Mouse (Mus musculus) forebrain, postnatal 0 days (tissue): ENCODE measurements around the gene Khdrbs2. TPM values are rescaled to one million over a fixed set of nuclear protein-coding genes. Genes with fewer than 3 reads are reported as not detected.

Source experiments
- ATAC-seq: fragments of 200-750 bp; cut with Nextera tagmentation; 2 replicates; pipeline ENCODE4 v1.8.0; 2017; ENCODE audit warnings: mild to moderate bottlenecking, moderate library complexity
- DNase-seq: peaks from one replicate; pipeline ENCODE4 v3.0.0-alpha.2; 2015
- H3K27ac ChIP-seq: fragments of 300-500 bp; sonication (generic); 2 replicates; pipeline ENCODE4 v1.5.1; 2014; ENCODE audit warnings: low read depth, mild to moderate bottlenecking, antibody characterized with exemption, low read length, moderate library complexity, mixed read lengths
- H3K27me3 ChIP-seq: fragments of 300-500 bp; sonication (generic); 2 replicates; pipeline ENCODE4 v1.6.1; 2014; ENCODE audit warnings: mild to moderate bottlenecking, low read length, mixed read lengths; ENCODE audit not compliant: insufficient read depth
- H3K36me3 ChIP-seq: fragments of 300-500 bp; sonication (generic); 2 replicates; pipeline ENCODE4 v1.6.1; 2014; ENCODE audit warnings: mild to moderate bottlenecking, moderate library complexity; ENCODE audit not compliant: insufficient read depth
- H3K4me1 ChIP-seq: fragments of 300-500 bp; sonication (generic); 2 replicates; pipeline ENCODE4 v1.6.1; 2014; ENCODE audit warnings: antibody characterized with exemption; ENCODE audit not compliant: insufficient read depth
- H3K4me2 ChIP-seq: fragments of 300-500 bp; sonication (generic); 2 replicates; pipeline ENCODE4 v1.6.1; 2014; ENCODE audit warnings: low read depth, mild to moderate bottlenecking, moderate library complexity
- H3K4me3 ChIP-seq: fragments of 300-500 bp; sonication (generic); 2 replicates; pipeline ENCODE4 v1.5.1; 2014; ENCODE audit warnings: low read depth, low read length, mixed read lengths
- H3K9ac ChIP-seq: fragments of 300-500 bp; sonication (generic); 2 replicates; pipeline ENCODE4 v1.6.1; 2014; ENCODE audit warnings: mild to moderate bottlenecking
- H3K9me3 ChIP-seq: fragments of 300-500 bp; sonication (generic); 2 replicates; pipeline ENCODE4 v1.6.1; 2016; ENCODE audit warnings: low read length
- CTCF ChIP-seq: sonication (generic); IDR thresholded peaks from 2 replicates; pipeline ENCODE4 v1.5.1; 2016; ENCODE audit warnings: antibody characterized with exemption, control low read depth, low read depth
- WGBS: fragments of 180-500 bp; shearing (Covaris S2); extraction: QIAGEN DNeasy Blood & Tissue Kit; methylation state at CpG from one replicate; pipeline ENCODE4 v1.1.7; 2014; 5-methylcytosine and 5-hydroxymethylcytosine counted together
- polyA plus RNA-seq: library from polyadenylated mRNA; unstranded; fragments of >200 nt; fragmentation: Nextera tagmentation; extraction: Ambion mirVana; gene quantifications from 2 replicates; pipeline ENCODE4 v1.2.1, GENCODE M21; 2015
- total RNA-seq: library from RNA; depleted of rRNA; stranded (reverse); fragments of >200 nt; gene quantifications from 2 replicates; pipeline ENCODE4 v1.2.3, GENCODE M21; 2014

Khdrbs2 gene
- total and polyA plus RNA-seq, 2 experiments from 2014 or later, result 28.8 to 35.3 TPM

DNA sequence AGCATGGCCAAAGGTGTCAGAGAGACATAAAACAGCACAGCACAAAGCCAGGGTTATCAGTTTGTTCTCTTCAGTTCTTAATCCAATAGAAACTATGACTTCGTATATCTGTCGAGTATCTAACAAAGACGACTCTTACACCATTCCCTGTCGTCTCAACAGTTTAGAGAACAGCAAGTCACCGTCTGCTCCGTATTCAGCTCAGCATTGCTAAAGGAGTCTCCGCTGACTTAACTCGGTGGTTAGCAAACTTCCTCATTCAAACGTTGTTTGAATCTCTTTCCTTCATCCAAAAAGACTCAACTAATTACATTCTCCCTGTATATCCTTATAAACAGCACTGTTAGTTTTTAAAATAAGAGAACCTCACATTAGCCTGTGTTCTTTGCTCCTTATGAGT, 521.3 kb downstream of the Khdrbs2 start:
- no peak for ATAC-seq

DNA sequence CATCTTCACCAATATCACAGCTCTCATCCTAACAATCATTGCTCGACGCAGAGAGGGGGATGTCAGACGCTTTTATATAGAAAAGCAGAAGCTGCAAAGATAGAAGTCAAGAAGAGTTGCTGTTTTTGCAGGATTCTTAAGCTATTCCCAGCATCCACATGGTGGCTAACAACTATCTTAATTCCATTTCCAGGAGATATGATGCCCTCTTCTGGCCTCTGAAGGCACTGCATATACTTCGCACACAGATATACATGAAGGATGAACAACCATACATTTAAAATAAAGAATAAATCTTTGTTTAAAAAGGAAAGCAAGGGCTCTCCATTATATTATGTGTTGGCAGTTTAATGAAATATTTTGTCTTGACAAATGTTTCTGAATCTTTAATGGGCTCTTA, 527.6 kb downstream of the Khdrbs2 start:
- TF ChIP-seq CTCF, result 0 out of 2 replicates have a peak, but pooled peaks have one; percentile 3
- Histone ChIP-seq H3K4me2 (no peak overlapping the region), H3K9ac (no peak overlapping the region), H3K27ac (no peak overlapping the region), H3K36me3 (no peaks in the 10 kb centered on the region), H3K27me3 (no peaks in the 10 kb centered on the region), H3K4me1 (no peaks in the 10 kb centered on the region), H3K4me3 (no peak overlapping the region), H3K9me3 (no peaks in the 10 kb centered on the region)
- 97% methylated on average over 4 of the region's 4 CpGs for WGBS
- DNase-seq (no peak), ATAC-seq (no peak)

More for the DNA sequence above, 521.3 kb downstream of the Khdrbs2 start:
- Histone ChIP-seq H3K4me2 (no peak overlapping the region), H3K36me3 (no peaks in the 10 kb centered on the region), H3K9ac (no peak overlapping the region), H3K27me3 (no peaks in the 10 kb centered on the region), H3K9me3 (no peaks in the 10 kb centered on the region), H3K4me3 (no peak overlapping the region), H3K4me1 (no peaks in the 10 kb centered on the region), H3K27ac (no peak overlapping the region)
- TF ChIP-seq CTCF, result no peak
- 79% methylated on average over 9 of the region's 9 CpGs for WGBS
- DNase-seq, result no peak

DNA sequence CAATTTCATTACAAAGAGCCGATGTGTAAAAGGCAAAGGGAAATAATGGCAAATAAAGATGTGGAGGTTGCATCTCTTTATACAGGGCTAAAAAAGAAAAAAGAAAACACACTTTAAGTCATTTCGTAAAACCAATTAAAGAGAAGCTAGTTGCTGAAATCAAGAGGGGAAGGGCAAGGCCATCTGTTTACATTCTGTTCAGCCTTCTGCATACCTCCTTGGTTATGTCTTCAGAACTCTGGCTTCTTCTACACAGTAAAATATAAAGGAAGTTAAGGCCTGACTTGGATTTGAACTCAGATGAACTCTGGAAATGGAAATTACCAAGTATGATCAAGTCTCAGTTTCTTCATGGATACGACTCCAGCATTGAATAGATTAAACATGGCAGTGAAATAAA, 528.8 kb downstream of the Khdrbs2 start:
- ATAC-seq (peak; percentile 85), DNase-seq (peak; percentile 60)
- no peaks in the 10 kb centered on the region for H3K4me1 ChIP-seq
- 65% methylated on average over 3 of the region's 3 CpGs for WGBS
- H3K27me3 ChIP-seq, result no peaks in the 10 kb centered on the region
- no peak for TF ChIP-seq CTCF
- no peaks in the 10 kb centered on the region for H3K36me3 ChIP-seq
- H3K4me3 ChIP-seq, result no peak overlapping the region
- H3K9ac ChIP-seq, result no peak overlapping the region
- no peak overlapping the region for H3K4me2 ChIP-seq
- H3K9me3 ChIP-seq, result no peaks in the 10 kb centered on the region
- H3K27ac ChIP-seq, result no peak overlapping the region
